Mouse (Mus musculus) lung, embryonic 14.5 days (tissue): ENCODE data around the gene Slc12a3. TPM values are rescaled to one million over a fixed set of nuclear protein-coding genes. Genes with fewer than 3 reads are reported as not detected.

Experiments used
- ATAC-seq: fragments of 200-750 bp; cut with Nextera tagmentation; 2 replicates; pipeline ENCODE4 v1.8.0; 2017; ENCODE audit warnings: mild to moderate bottlenecking, moderate TSS enrichment, moderate library complexity; ENCODE audit not compliant: insufficient read depth
- DNase-seq: peaks from one replicate; pipeline ENCODE4 v3.0.0-alpha.2; 2015
- H3K27ac ChIP-seq: fragments of 300-500 bp; sonication (generic); 2 replicates; pipeline ENCODE4 v1.5.1; 2014; ENCODE audit warnings: low read depth, mild to moderate bottlenecking, moderate library complexity
- H3K27me3 ChIP-seq: fragments of 300-500 bp; sonication (generic); 2 replicates; pipeline ENCODE4 v1.6.1; 2014; ENCODE audit warnings: low read length, control low read depth; ENCODE audit not compliant: insufficient read depth
- H3K36me3 ChIP-seq: fragments of 300-500 bp; sonication (generic); 2 replicates; pipeline ENCODE4 v1.6.1; 2014; ENCODE audit warnings: control low read depth; ENCODE audit not compliant: insufficient read depth
- H3K4me1 ChIP-seq: fragments of 300-500 bp; sonication (generic); 2 replicates; pipeline ENCODE4 v1.6.1; 2014; ENCODE audit warnings: antibody characterized with exemption, control low read depth; ENCODE audit not compliant: insufficient read depth
- H3K4me2 ChIP-seq: fragments of 300-500 bp; sonication (generic); 2 replicates; pipeline ENCODE4 v1.6.1; 2014; ENCODE audit warnings: mild to moderate bottlenecking
- H3K4me3 ChIP-seq: fragments of 300-500 bp; sonication (generic); 2 replicates; pipeline ENCODE4 v1.5.1; 2014; ENCODE audit warnings: low read depth, low read length
- H3K9ac ChIP-seq: fragments of 300-500 bp; sonication (generic); 2 replicates; pipeline ENCODE4 v1.6.1; 2014
- H3K9me3 ChIP-seq: fragments of 300-500 bp; sonication (generic); 2 replicates; pipeline ENCODE4 v1.6.1; 2016; ENCODE audit warnings: low read depth, low read length, control low read depth
- CTCF ChIP-seq: IDR thresholded peaks from 2 replicates; pipeline ENCODE4 v1.5.1; 2016; ENCODE audit warnings: antibody characterized with exemption, low read depth
- WGBS: fragments of 180-500 bp; shearing (Covaris S2); extraction: QIAGEN DNeasy Blood & Tissue Kit; methylation state at CpG from one replicate; pipeline ENCODE4 v1.1.7; 2014; 5-methylcytosine and 5-hydroxymethylcytosine counted together
- polyA plus RNA-seq: library from polyadenylated mRNA; unstranded; fragments of >200 nt; fragmentation: Nextera tagmentation; extraction: Ambion mirVana; gene quantifications from 2 replicates; pipeline ENCODE4 v1.2.1, GENCODE M21; 2014

The Slc12a3 gene
- polyA plus RNA-seq, 1 experiment from 2014 or later = not detected

- DNase-seq (no peak), ATAC-seq (no peak)
- no peaks in the 10 kb centered on the region for H3K4me1 ChIP-seq
- no peak overlapping the region for H3K27ac ChIP-seq
- no peak overlapping the region for H3K4me3 ChIP-seq
- no peaks in the 10 kb centered on the region for H3K27me3 ChIP-seq
- 87% methylated on average over 13 of the region's 13 CpGs for WGBS
- H3K4me2 ChIP-seq = no peak overlapping the region
- TF ChIP-seq CTCF = no peak
- H3K9me3 ChIP-seq = no peaks in the 10 kb centered on the region
- H3K36me3 ChIP-seq = no peaks in the 10 kb centered on the region
- no peak overlapping the region for H3K9ac ChIP-seq
Observed at GRCm38 (mm10) chr8:94346264-94346663, 17.3 kb downstream of the Slc12a3 start.

GRCm38 (mm10) chr8:94348425-94348824 lies 19.4 kb downstream of the Slc12a3 start:
- Histone ChIP-seq H3K9me3 (no peaks in the 10 kb centered on the region), H3K4me2 (no peak overlapping the region), H3K4me1 (no peaks in the 10 kb centered on the region), H3K4me3 (no peak overlapping the region), H3K36me3 (no peaks in the 10 kb centered on the region), H3K27ac (no peak overlapping the region), H3K27me3 (no peaks in the 10 kb centered on the region), H3K9ac (no peak overlapping the region)
- no peak for TF ChIP-seq CTCF
- 52% methylated on average over 9 of the region's 9 CpGs for WGBS
- no peak for ATAC-seq
- peak; percentile 22 for DNase-seq

GRCm38 (mm10) chr8:94354069-94354531 lies 25.1 kb downstream of the Slc12a3 start:
- peaks cover 6% of the 10 kb centered on the region; the same call in 1 of the 2 replicates for H3K4me1 ChIP-seq
- no peak for TF ChIP-seq CTCF
- no peaks in the 10 kb centered on the region for H3K36me3 ChIP-seq
- H3K9ac ChIP-seq = no peak overlapping the region
- no peak overlapping the region for H3K4me3 ChIP-seq
- ATAC-seq (no peak), DNase-seq (no peak)
- no peak overlapping the region for H3K4me2 ChIP-seq
- no peaks in the 10 kb centered on the region for H3K9me3 ChIP-seq
- 71% methylated on average over 7 of the region's 7 CpGs for WGBS
- no peak overlapping the region for H3K27ac ChIP-seq
- no peaks in the 10 kb centered on the region for H3K27me3 ChIP-seq

- no peak overlapping the region for H3K4me2 ChIP-seq
- no peak for TF ChIP-seq CTCF
Observed at GRCm38 (mm10) chr8:94354571-94354970, 25.6 kb downstream of the Slc12a3 start.

GRCm38 (mm10) chr8:94357220-94357619 lies 28.2 kb downstream of the Slc12a3 start:
- H3K27me3 ChIP-seq = no peaks in the 10 kb centered on the region
- H3K4me3 ChIP-seq = no peak overlapping the region

More at GRCm38 (mm10) chr8:94354571-94354970, 25.6 kb downstream of the Slc12a3 start:
- no peaks in the 10 kb centered on the region for H3K9me3 ChIP-seq
- no peaks in the 10 kb centered on the region for H3K27me3 ChIP-seq
- no peak overlapping the region for H3K4me3 ChIP-seq
- peaks cover 7% of the 10 kb centered on the region; the same call in 1 of the 2 replicates for H3K4me1 ChIP-seq
- no peak overlapping the region for H3K27ac ChIP-seq
- H3K36me3 ChIP-seq = no peaks in the 10 kb centered on the region
- WGBS = 34% methylated on average over 4 of the region's 4 CpGs
- DNase-seq (no peak), ATAC-seq (no peak)
- H3K9ac ChIP-seq = no peak overlapping the region

GRCm38 (mm10) chr8:94358541-94358940 lies 29.5 kb downstream of the Slc12a3 start:
- WGBS = 35% methylated on average over 5 of the region's 5 CpGs
- DNase-seq (peak; percentile 91), ATAC-seq (peak; percentile 69; the same call in 1 of the 2 replicates)
- no peaks in the 10 kb centered on the region for H3K27me3 ChIP-seq
- no peaks in the 10 kb centered on the region for H3K9me3 ChIP-seq
- no peak for TF ChIP-seq CTCF
- no peak overlapping the region for H3K4me2 ChIP-seq
- no peak overlapping the region for H3K9ac ChIP-seq
- H3K4me3 ChIP-seq = no peak overlapping the region
- H3K27ac ChIP-seq = no peak overlapping the region
- H3K4me1 ChIP-seq = peaks cover 14% of the 10 kb centered on the region
- H3K36me3 ChIP-seq = no peaks in the 10 kb centered on the region

More at GRCm38 (mm10) chr8:94357220-94357619, 28.2 kb downstream of the Slc12a3 start:
- DNase-seq (no peak), ATAC-seq (no peak)
- Histone ChIP-seq H3K36me3 (no peaks in the 10 kb centered on the region), H3K9me3 (no peaks in the 10 kb centered on the region), H3K9ac (no peak overlapping the region), H3K4me1 (peaks cover 7% of the 10 kb centered on the region; the same call in 1 of the 2 replicates), H3K4me2 (no peak overlapping the region), H3K27ac (no peak overlapping the region)
- WGBS = 57% methylated on average over 6 of the region's 6 CpGs
- TF ChIP-seq CTCF = no peak

GRCm38 (mm10) chr8:94361774-94362431 lies 32.9 kb downstream of the Slc12a3 start:
- WGBS = 80% methylated on average over 6 of the region's 6 CpGs
- ATAC-seq = no peak
- Histone ChIP-seq H3K9me3 (no peaks in the 10 kb centered on the region), H3K4me2 (no peak overlapping the region), H3K9ac (no peak overlapping the region), H3K4me1 (peaks cover 14% of the 10 kb centered on the region), H3K27ac (no peak overlapping the region), H3K4me3 (no peak overlapping the region), H3K27me3 (no peaks in the 10 kb centered on the region), H3K36me3 (no peaks in the 10 kb centered on the region)
- no peak for DNase-seq
- TF ChIP-seq CTCF = no peak
